Mouse (Mus musculus) heart, embryonic 13.5 days (tissue): ENCODE measurements around the gene Nav2. TPM values are rescaled to one million over a fixed set of nuclear protein-coding genes. Genes with fewer than 3 reads are reported as not detected.

Source experiments
- ATAC-seq: fragments of 200-750 bp; cut with Nextera tagmentation; 2 replicates; pipeline ENCODE4 v1.8.0; 2017; ENCODE audit warnings: moderate TSS enrichment; ENCODE audit not compliant: insufficient number of reproducible peaks, low FRiP score, low TSS enrichment; ENCODE audit errors: extremely low read depth
- H3K27ac ChIP-seq: fragments of 300-500 bp; sonication (generic); replicated peaks from 2 replicates; pipeline ENCODE4 v1.5.1; 2015; ENCODE audit warnings: moderate library complexity, mild to moderate bottlenecking, inconsistent platforms
- H3K27me3 ChIP-seq: fragments of 300-500 bp; sonication (generic); replicated peaks from 2 replicates; pipeline ENCODE4 v1.6.1; 2015; ENCODE audit warnings: mild to moderate bottlenecking, inconsistent platforms
- H3K36me3 ChIP-seq: fragments of 300-500 bp; sonication (generic); 2 replicates; pipeline ENCODE4 v1.6.1; 2015; ENCODE audit warnings: mild to moderate bottlenecking, inconsistent platforms
- H3K4me1 ChIP-seq: fragments of 300-500 bp; sonication (generic); 2 replicates; pipeline ENCODE4 v1.6.1; 2015; ENCODE audit warnings: inconsistent platforms
- H3K4me2 ChIP-seq: fragments of 300-500 bp; sonication (generic); 2 replicates; pipeline ENCODE4 v1.6.1; 2015; ENCODE audit warnings: inconsistent platforms, mild to moderate bottlenecking, moderate library complexity
- H3K4me3 ChIP-seq: fragments of 300-500 bp; sonication (generic); 2 replicates; pipeline ENCODE4 v1.5.1; 2015; ENCODE audit warnings: moderate library complexity, mild to moderate bottlenecking, inconsistent platforms
- H3K9ac ChIP-seq: fragments of 300-500 bp; sonication (generic); 2 replicates; pipeline ENCODE4 v1.6.1; 2015; ENCODE audit warnings: inconsistent platforms, mild to moderate bottlenecking, moderate library complexity
- H3K9me3 ChIP-seq: fragments of 300-500 bp; sonication (generic); 2 replicates; pipeline ENCODE4 v1.6.1; 2016; ENCODE audit warnings: inconsistent platforms
- WGBS: fragments of 180-500 bp; shearing (Covaris S2); methylation state at CpG from one replicate; pipeline ENCODE4 v1.1.7; 2015; ENCODE audit warnings: mixed read lengths; 5-methylcytosine and 5-hydroxymethylcytosine counted together
- polyA plus RNA-seq: library from polyadenylated mRNA; unstranded; fragments of >200 nt; fragmentation: Nextera tagmentation; extraction: Ambion mirVana; gene quantifications from 2 replicates; pipeline ENCODE4 v1.2.1, GENCODE M21; 2015

The Nav2 gene
- polyA plus RNA-seq, 1 experiment from 2014 or later = 25.3 TPM

- ATAC-seq = peak; percentile 34; the same call in 1 of the 2 replicates
- Histone ChIP-seq H3K9me3 (no peaks in the 10 kb centered on the region), H3K4me1 (peaks cover 46% of the 10 kb centered on the region), H3K4me3 (no peak overlapping the region), H3K9ac (no peak overlapping the region; the same call in 1 of the 2 replicates), H3K27ac (no peak overlapping the region), H3K27me3 (peaks cover 8% of the 10 kb centered on the region; the same call in 1 of the 2 replicates), H3K4me2 (no peak overlapping the region), H3K36me3 (no peaks in the 10 kb centered on the region)
- 56% methylated on average over 13 of the region's 13 CpGs for WGBS
Measured at GRCm38 (mm10) chr7:49261941-49262511, 353.5 kb downstream of the Nav2 start.

GRCm38 (mm10) chr7:49266422-49266821 lies 357.9 kb downstream of the Nav2 start:
- Histone ChIP-seq H3K4me3 (no peak overlapping the region), H3K27me3 (peaks cover 9% of the 10 kb centered on the region; the same call in 1 of the 2 replicates), H3K9me3 (no peaks in the 10 kb centered on the region), H3K4me2 (no peak overlapping the region), H3K4me1 (peaks cover 45% of the 10 kb centered on the region), H3K27ac (peak overlapping the region; percentile 82; the same call in 1 of the 2 replicates), H3K36me3 (no peaks in the 10 kb centered on the region), H3K9ac (no peak overlapping the region)
- WGBS = 71% methylated on average over 6 of the region's 6 CpGs
- ATAC-seq = no peak

- no peaks in the 10 kb centered on the region for H3K36me3 ChIP-seq
- WGBS = 45% methylated on average over 12 of the region's 12 CpGs
- no peak for ATAC-seq
- H3K27ac ChIP-seq = peak overlapping the region; percentile 82
- H3K27me3 ChIP-seq = peaks cover 15% of the 10 kb centered on the region; the same call in 1 of the 2 replicates
- H3K9ac ChIP-seq = peak overlapping the region; percentile 29
- H3K9me3 ChIP-seq = no peaks in the 10 kb centered on the region
- H3K4me3 ChIP-seq = no peak overlapping the region
- H3K4me1 ChIP-seq = peaks cover 39% of the 10 kb centered on the region
- H3K4me2 ChIP-seq = peak overlapping the region; percentile 22
Measured at GRCm38 (mm10) chr7:49267621-49268325, 359.3 kb downstream of the Nav2 start.

GRCm38 (mm10) chr7:49268401-49268921 lies 359.9 kb downstream of the Nav2 start:
- H3K4me2 ChIP-seq = peak overlapping the region; percentile 22; the same call in 1 of the 2 replicates

GRCm38 (mm10) chr7:49270855-49271254 lies 362.3 kb downstream of the Nav2 start:
- peaks cover 52% of the 10 kb centered on the region for H3K4me1 ChIP-seq
- no peaks in the 10 kb centered on the region for H3K36me3 ChIP-seq
- no peaks in the 10 kb centered on the region for H3K9me3 ChIP-seq
- no peak overlapping the region for H3K4me3 ChIP-seq
- 78% methylated on average over 11 of the region's 11 CpGs for WGBS
- no peak overlapping the region for H3K27ac ChIP-seq
- H3K4me2 ChIP-seq = no peak overlapping the region
- H3K9ac ChIP-seq = no peak overlapping the region
- no peak for ATAC-seq
- peaks cover 21% of the 10 kb centered on the region; the same call in 1 of the 2 replicates for H3K27me3 ChIP-seq

More at GRCm38 (mm10) chr7:49268401-49268921, 359.9 kb downstream of the Nav2 start:
- no peak for ATAC-seq
- Histone ChIP-seq H3K4me3 (no peak overlapping the region), H3K27me3 (peaks cover 22% of the 10 kb centered on the region; the same call in 1 of the 2 replicates), H3K9ac (peak overlapping the region; percentile 29), H3K27ac (peak overlapping the region; percentile 82), H3K9me3 (no peaks in the 10 kb centered on the region), H3K4me1 (peaks cover 45% of the 10 kb centered on the region), H3K36me3 (no peaks in the 10 kb centered on the region)
- WGBS = 80% methylated on average over 9 of the region's 9 CpGs

GRCm38 (mm10) chr7:49272445-49273439 lies 364.2 kb downstream of the Nav2 start:
- no peak for ATAC-seq

GRCm38 (mm10) chr7:49273907-49274656 lies 365.6 kb downstream of the Nav2 start:
- Histone ChIP-seq H3K36me3 (no peaks in the 10 kb centered on the region), H3K9me3 (no peaks in the 10 kb centered on the region), H3K9ac (0 out of 2 replicates have a peak overlapping the region, but pooled peaks have one; percentile 8), H3K4me3 (no peak overlapping the region), H3K27me3 (peaks cover 21% of the 10 kb centered on the region; the same call in 1 of the 2 replicates), H3K4me1 (peaks cover 33% of the 10 kb centered on the region), H3K27ac (no peak overlapping the region), H3K4me2 (no peak overlapping the region)
- ATAC-seq = no peak
- 76% methylated on average over 13 of the region's 13 CpGs for WGBS

More at GRCm38 (mm10) chr7:49272445-49273439, 364.2 kb downstream of the Nav2 start:
- WGBS = 19% methylated on average over 16 of the region's 16 CpGs
- Histone ChIP-seq H3K9ac (0 out of 2 replicates have a peak overlapping the region, but pooled peaks have one; percentile 1), H3K27ac (no peak overlapping the region), H3K27me3 (peaks cover 21% of the 10 kb centered on the region; the same call in 1 of the 2 replicates), H3K36me3 (no peaks in the 10 kb centered on the region), H3K4me2 (no peak overlapping the region), H3K4me3 (no peak overlapping the region), H3K4me1 (peaks cover 41% of the 10 kb centered on the region), H3K9me3 (no peaks in the 10 kb centered on the region)

- Histone ChIP-seq H3K4me1 (peaks cover 32% of the 10 kb centered on the region), H3K27ac (no peak overlapping the region), H3K9ac (no peak overlapping the region), H3K4me3 (no peak overlapping the region), H3K36me3 (no peaks in the 10 kb centered on the region), H3K4me2 (no peak overlapping the region), H3K9me3 (no peaks in the 10 kb centered on the region), H3K27me3 (peaks cover 21% of the 10 kb centered on the region; the same call in 1 of the 2 replicates)
- 88% methylated on average over 7 of the region's 8 CpGs for WGBS
- ATAC-seq = no peak
Measured at GRCm38 (mm10) chr7:49274676-49275075, 366.2 kb downstream of the Nav2 start.

- no peak overlapping the region for H3K27ac ChIP-seq
- no peak overlapping the region for H3K4me2 ChIP-seq
- H3K36me3 ChIP-seq = no peaks in the 10 kb centered on the region
- no peak overlapping the region for H3K9ac ChIP-seq
- WGBS = 73% methylated on average over 8 of the region's 8 CpGs
- no peaks in the 10 kb centered on the region for H3K9me3 ChIP-seq
- peaks cover 21% of the 10 kb centered on the region; the same call in 1 of the 2 replicates for H3K27me3 ChIP-seq
- no peak for ATAC-seq
- H3K4me1 ChIP-seq = peaks cover 32% of the 10 kb centered on the region
- H3K4me3 ChIP-seq = no peak overlapping the region
Measured at GRCm38 (mm10) chr7:49276163-49276562, 367.6 kb downstream of the Nav2 start.

- no peak for ATAC-seq
- Histone ChIP-seq H3K27ac (0 out of 2 replicates have a peak overlapping the region, but pooled peaks have one; percentile 42), H3K27me3 (peaks cover 14% of the 10 kb centered on the region; the same call in 1 of the 2 replicates), H3K9me3 (no peaks in the 10 kb centered on the region), H3K36me3 (no peaks in the 10 kb centered on the region), H3K4me1 (peaks cover 29% of the 10 kb centered on the region), H3K9ac (no peak overlapping the region), H3K4me2 (no peak overlapping the region), H3K4me3 (no peak overlapping the region)
- 60% methylated on average over 4 of the region's 4 CpGs for WGBS
Measured at GRCm38 (mm10) chr7:49277685-49278084, 369.2 kb downstream of the Nav2 start.
